Mouse (Mus musculus) forebrain, embryonic 12.5 days (tissue): Measurements from ENCODE around the gene Tmem234. TPM values are rescaled to one million over a fixed set of nuclear protein-coding genes. Genes with fewer than 3 reads are reported as not detected.
A peak's percentile ranks its signal among the peaks of the same experiment; 100 is the strongest.

ENCODE experiments used
- ATAC-seq: fragments of 200-750 bp; cut with Nextera tagmentation; 2 replicates; pipeline ENCODE4 v1.8.0; 2017; ENCODE audit warnings: moderate TSS enrichment; ENCODE audit not compliant: low FRiP score
- H3K27ac ChIP-seq: fragments of 300-500 bp; sonication (generic); 2 replicates; pipeline ENCODE4 v1.5.1; 2016; ENCODE audit warnings: mild to moderate bottlenecking
- H3K27me3 ChIP-seq: fragments of 300-500 bp; sonication (generic); 2 replicates; pipeline ENCODE4 v1.6.1; 2016; ENCODE audit warnings: mild to moderate bottlenecking
- H3K36me3 ChIP-seq: fragments of 300-500 bp; sonication (generic); replicated peaks from 2 replicates; pipeline ENCODE4 v1.6.1; 2016; ENCODE audit warnings: mild to moderate bottlenecking
- H3K4me1 ChIP-seq: fragments of 300-500 bp; sonication (generic); 2 replicates; pipeline ENCODE4 v1.6.1; 2016
- H3K4me2 ChIP-seq: fragments of 300-500 bp; sonication (generic); 2 replicates; pipeline ENCODE4 v1.6.1; 2016; ENCODE audit warnings: mild to moderate bottlenecking, moderate library complexity
- H3K4me3 ChIP-seq: fragments of 300-500 bp; sonication (generic); replicated peaks from 2 replicates; pipeline ENCODE4 v1.5.1; 2016; ENCODE audit warnings: mild to moderate bottlenecking
- H3K9ac ChIP-seq: fragments of 300-500 bp; sonication (generic); 2 replicates; pipeline ENCODE4 v1.6.1; 2016; ENCODE audit warnings: mild to moderate bottlenecking
- H3K9me3 ChIP-seq: fragments of 300-500 bp; sonication (generic); 2 replicates; pipeline ENCODE4 v1.6.1; 2016
- WGBS: fragments of 180-500 bp; shearing (Covaris S2); methylation state at CpG from one replicate; pipeline ENCODE4 v1.1.7; 2016; 5-methylcytosine and 5-hydroxymethylcytosine counted together
- polyA plus RNA-seq: library from polyadenylated mRNA; unstranded; fragments of >200 nt; fragmentation: Nextera tagmentation; extraction: Ambion mirVana; gene quantifications from 2 replicates; pipeline ENCODE4 v1.2.1, GENCODE M21; 2016

The Tmem234 gene
- polyA plus RNA-seq, 1 experiment from 2014 or later, result 163 TPM

GRCm38 (mm10) chr4:129570028-129570427 lies 30.4 kb upstream of the Tmem234 start:
- no peak for ATAC-seq
- H3K27ac ChIP-seq, result no peak overlapping the region
- H3K4me1 ChIP-seq, result no peaks in the 10 kb centered on the region
- no peak overlapping the region for H3K4me3 ChIP-seq
- H3K9ac ChIP-seq, result no peak overlapping the region
- no peaks in the 10 kb centered on the region for H3K27me3 ChIP-seq
- H3K36me3 ChIP-seq, result no peaks in the 10 kb centered on the region
- WGBS, result 91% methylated on average over 6 of the region's 6 CpGs
- no peak overlapping the region for H3K4me2 ChIP-seq
- H3K9me3 ChIP-seq, result no peaks in the 10 kb centered on the region

GRCm38 (mm10) chr4:129571551-129572084 lies 28.9 kb upstream of the Tmem234 start:
- no peak for ATAC-seq
- WGBS, result 77% methylated on average over 8 of the region's 8 CpGs
- H3K4me3 ChIP-seq, result no peak overlapping the region

GRCm38 (mm10) chr4:129572236-129573092 lies 28.0 kb upstream of the Tmem234 start:
- H3K4me1 ChIP-seq, result peaks cover 7% of the 10 kb centered on the region; the same call in 1 of the 2 replicates
- no peaks in the 10 kb centered on the region for H3K27me3 ChIP-seq
- H3K9me3 ChIP-seq, result no peaks in the 10 kb centered on the region
- no peak overlapping the region for H3K4me3 ChIP-seq
- no peak overlapping the region for H3K4me2 ChIP-seq
- ATAC-seq, result no peak
- no peak overlapping the region for H3K9ac ChIP-seq
- 88% methylated on average over 13 of the region's 13 CpGs for WGBS
- H3K36me3 ChIP-seq, result no peaks in the 10 kb centered on the region
- H3K27ac ChIP-seq, result no peak overlapping the region

More at GRCm38 (mm10) chr4:129571551-129572084, 28.9 kb upstream of the Tmem234 start:
- Histone ChIP-seq H3K9ac (peak overlapping the region; percentile 25; the same call in 1 of the 2 replicates), H3K27me3 (no peaks in the 10 kb centered on the region), H3K27ac (no peak overlapping the region), H3K36me3 (no peaks in the 10 kb centered on the region), H3K9me3 (no peaks in the 10 kb centered on the region), H3K4me2 (no peak overlapping the region), H3K4me1 (no peaks in the 10 kb centered on the region; the same call in 1 of the 2 replicates)

- no peak overlapping the region for H3K27ac ChIP-seq
- no peak for ATAC-seq
Observed at GRCm38 (mm10) chr4:129573093-129573370, 27.4 kb upstream of the Tmem234 start.

GRCm38 (mm10) chr4:129573430-129573829 lies 27.0 kb upstream of the Tmem234 start, which contains the start of gene Lck:
Gene Lck (minus strand): TSS chr4:129573641.
- Histone ChIP-seq H3K4me1 (peaks cover 7% of the 10 kb centered on the region; the same call in 1 of the 2 replicates), H3K36me3 (no peaks in the 10 kb centered on the region), H3K4me2 (no peak within 1 kb of the TSS), H3K4me3 (no peak within 1 kb of the TSS), H3K9ac (no peak within 1 kb of the TSS), H3K27me3 (no peaks in the 10 kb centered on the region), H3K27ac (no peak within 1 kb of the TSS), H3K9me3 (no peaks in the 10 kb centered on the region)
- 91% methylated on average over 8 of the region's 8 CpGs for WGBS
- ATAC-seq, result no peak

More at GRCm38 (mm10) chr4:129573093-129573370, 27.4 kb upstream of the Tmem234 start:
- no peak overlapping the region for H3K4me3 ChIP-seq
- no peak overlapping the region for H3K4me2 ChIP-seq
- H3K27me3 ChIP-seq, result no peaks in the 10 kb centered on the region
- H3K9me3 ChIP-seq, result no peaks in the 10 kb centered on the region
- H3K4me1 ChIP-seq, result peaks cover 7% of the 10 kb centered on the region; the same call in 1 of the 2 replicates
- 96% methylated on average over 4 of the region's 4 CpGs for WGBS
- H3K9ac ChIP-seq, result no peak overlapping the region
- H3K36me3 ChIP-seq, result no peaks in the 10 kb centered on the region

GRCm38 (mm10) chr4:129575171-129575844 lies 25.2 kb upstream of the Tmem234 start:
- Histone ChIP-seq H3K4me2 (no peak overlapping the region), H3K9ac (no peak overlapping the region), H3K4me3 (no peak overlapping the region), H3K27me3 (no peaks in the 10 kb centered on the region), H3K27ac (no peak overlapping the region; the same call in 1 of the 2 replicates), H3K9me3 (no peaks in the 10 kb centered on the region), H3K36me3 (no peaks in the 10 kb centered on the region), H3K4me1 (peaks cover 7% of the 10 kb centered on the region; the same call in 1 of the 2 replicates)
- WGBS, result 73% methylated on average over 7 of the region's 8 CpGs
- no peak for ATAC-seq

GRCm38 (mm10) chr4:129576863-129577491 lies 23.5 kb upstream of the Tmem234 start:
- H3K4me1 ChIP-seq, result peaks cover 7% of the 10 kb centered on the region; the same call in 1 of the 2 replicates
- peak overlapping the region; percentile 31; the same call in 1 of the 2 replicates for H3K4me2 ChIP-seq
- H3K9me3 ChIP-seq, result no peaks in the 10 kb centered on the region
- 0 out of 2 replicates have a peak overlapping the region, but pooled peaks have one; percentile 12 for H3K9ac ChIP-seq
- H3K27me3 ChIP-seq, result no peaks in the 10 kb centered on the region
- 30% methylated on average over 21 of the region's 21 CpGs for WGBS
- no peaks in the 10 kb centered on the region for H3K36me3 ChIP-seq
- no peak overlapping the region for H3K4me3 ChIP-seq
- ATAC-seq, result peak; percentile 46; the same call in 1 of the 2 replicates
- H3K27ac ChIP-seq, result no peak overlapping the region

- no peak overlapping the region for H3K27ac ChIP-seq
- no peaks in the 10 kb centered on the region for H3K36me3 ChIP-seq
- WGBS, result 89% methylated on average over 7 of the region's 7 CpGs
- H3K9ac ChIP-seq, result no peak overlapping the region
- no peaks in the 10 kb centered on the region for H3K27me3 ChIP-seq
- H3K4me3 ChIP-seq, result no peak overlapping the region
- ATAC-seq, result no peak
- peaks cover 7% of the 10 kb centered on the region; the same call in 1 of the 2 replicates for H3K4me1 ChIP-seq
- H3K9me3 ChIP-seq, result no peaks in the 10 kb centered on the region
- no peak overlapping the region for H3K4me2 ChIP-seq
Observed at GRCm38 (mm10) chr4:129577688-129578087, 22.8 kb upstream of the Tmem234 start.

GRCm38 (mm10) chr4:129578466-129578865 lies 22.0 kb upstream of the Tmem234 start, which contains the start of gene Fam167b:
Gene Fam167b (minus strand): TSS chr4:129578549.
- Histone ChIP-seq H3K4me2 (peak within 1 kb of the TSS; percentile 31; the same call in 1 of the 2 replicates), H3K9me3 (no peaks in the 10 kb centered on the region)

GRCm38 (mm10) chr4:129580347-129580746 lies 20.1 kb upstream of the Tmem234 start:
- no peak overlapping the region for H3K4me3 ChIP-seq
- WGBS, result 85% methylated on average over 7 of the region's 7 CpGs
- H3K4me1 ChIP-seq, result peaks cover 16% of the 10 kb centered on the region
- no peaks in the 10 kb centered on the region for H3K27me3 ChIP-seq
- H3K9me3 ChIP-seq, result no peaks in the 10 kb centered on the region
- H3K27ac ChIP-seq, result no peak overlapping the region
- H3K36me3 ChIP-seq, result no peaks in the 10 kb centered on the region
- ATAC-seq, result no peak
- no peak overlapping the region for H3K9ac ChIP-seq
- H3K4me2 ChIP-seq, result no peak overlapping the region

More at GRCm38 (mm10) chr4:129578466-129578865, 22.0 kb upstream of the Tmem234 start, which contains the start of gene Fam167b:
- H3K27ac ChIP-seq, result no peak within 1 kb of the TSS
- no peak for ATAC-seq
- H3K9ac ChIP-seq, result no peak within 1 kb of the TSS
- WGBS, result 91% methylated on average over 5 of the region's 5 CpGs
- H3K4me3 ChIP-seq, result no peak within 1 kb of the TSS
- H3K27me3 ChIP-seq, result no peaks in the 10 kb centered on the region
- H3K36me3 ChIP-seq, result no peaks in the 10 kb centered on the region
- H3K4me1 ChIP-seq, result peaks cover 7% of the 10 kb centered on the region; the same call in 1 of the 2 replicates

- H3K4me1 ChIP-seq, result peaks cover 11% of the 10 kb centered on the region
- no peak for ATAC-seq
- H3K36me3 ChIP-seq, result no peaks in the 10 kb centered on the region
- no peaks in the 10 kb centered on the region for H3K9me3 ChIP-seq
- H3K9ac ChIP-seq, result no peak overlapping the region
- H3K4me2 ChIP-seq, result no peak overlapping the region
- no peaks in the 10 kb centered on the region for H3K27me3 ChIP-seq
- no peak overlapping the region for H3K4me3 ChIP-seq
- no peak overlapping the region for H3K27ac ChIP-seq
- 87% methylated on average over 1 of the region's 1 CpGs for WGBS
Observed at GRCm38 (mm10) chr4:129582251-129582650, 18.2 kb upstream of the Tmem234 start.
